Mouse (Mus musculus) thymus, adult 2 months (tissue): ENCODE data around the gene Gdi1. TPM values are rescaled to one million over a fixed set of nuclear protein-coding genes. Genes with fewer than 3 reads are reported as not detected.

ENCODE experiments used
- DNase-seq: peaks from one replicate; pipeline ENCODE4 v3.0.0; 2021
- H3K27ac ChIP-seq: fragments of 200-500 bp; 2 replicates; pipeline ENCODE4 v1.5.1; 2012; ENCODE audit warnings: low read length, control low read depth; ENCODE audit not compliant: control insufficient read depth, insufficient read depth
- H3K27me3 ChIP-seq: fragments of 200-500 bp; 2 replicates; pipeline ENCODE4 v1.6.1; 2012; ENCODE audit warnings: mild to moderate bottlenecking, low read length, moderate library complexity, mixed read lengths; ENCODE audit not compliant: control insufficient read depth, insufficient read depth
- H3K36me3 ChIP-seq: fragments of 200-500 bp; 2 replicates; pipeline ENCODE4 v1.6.1; 2012; ENCODE audit warnings: mild to moderate bottlenecking, low read length, moderate library complexity; ENCODE audit not compliant: control insufficient read depth, insufficient read depth
- H3K4me1 ChIP-seq: fragments of 200-500 bp; replicated peaks from 2 replicates; pipeline ENCODE4 v1.6.1; 2012; ENCODE audit warnings: low read length; ENCODE audit not compliant: control insufficient read depth, insufficient read depth
- H3K4me3 ChIP-seq: fragments of 200-500 bp; 2 replicates; pipeline ENCODE4 v1.5.1; 2012; ENCODE audit warnings: mild to moderate bottlenecking, low read length, control low read depth, moderate library complexity; ENCODE audit not compliant: control insufficient read depth, insufficient read depth
- CTCF ChIP-seq: fragments of 200-500 bp; IDR thresholded peaks from 2 replicates; pipeline ENCODE4 v1.5.1; 2012; ENCODE audit warnings: mild to moderate bottlenecking, control low read depth, low read length, moderate library complexity, borderline replicate concordance; ENCODE audit not compliant: control insufficient read depth, poor library complexity, insufficient read depth; ENCODE audit errors: extremely low read depth
- POLR2A ChIP-seq: fragments of 200-500 bp; IDR thresholded peaks from 2 replicates; pipeline ENCODE4 v1.6.1; 2012; ENCODE audit warnings: mild to moderate bottlenecking, low read length, control low read depth, moderate library complexity; ENCODE audit not compliant: control insufficient read depth, poor library complexity, insufficient read depth; ENCODE audit errors: extremely low read depth
- WGBS: fragments of 180-500 bp; shearing (Covaris S2); methylation state at CpG from one replicate; pipeline ENCODE4 v1.1.7; 2018; 5-methylcytosine and 5-hydroxymethylcytosine counted together
- polyA plus RNA-seq: library from polyadenylated mRNA; depleted of rRNA; stranded (reverse); fragments of >200 nt; gene quantifications from 2 replicates; pipeline ENCODE4 v1.2.3, GENCODE M21; 2012

Gene Gdi1
- polyA plus RNA-seq, 1 experiment: 445 TPM

- Histone ChIP-seq H3K36me3 (peaks cover 4% of the 10 kb centered on the region), H3K27ac (peak overlapping the region; percentile 38), H3K4me1 (peaks cover 3% of the 10 kb centered on the region; the same call in 1 of the 2 replicates), H3K27me3 (no peaks in the 10 kb centered on the region), H3K4me3 (no peak overlapping the region)
- no peak for DNase-seq
- WGBS: 37% methylated on average over 10 of the region's 10 CpGs
- TF ChIP-seq CTCF: no peak
- TF ChIP-seq POLR2A: no peak
Measured at GRCm38 (mm10) chrX:74273422-74274322, 31.1 kb upstream of the Gdi1 start.

GRCm38 (mm10) chrX:74277916-74278315 lies 26.9 kb upstream of the Gdi1 start:
- H3K4me1 ChIP-seq: peaks cover 5% of the 10 kb centered on the region
- no peaks in the 10 kb centered on the region for H3K27me3 ChIP-seq
- no peaks in the 10 kb centered on the region; the same call in 1 of the 2 replicates for H3K36me3 ChIP-seq
- 71% methylated on average over 8 of the region's 8 CpGs for WGBS
- TF ChIP-seq POLR2A (no peak), CTCF (no peak)
- DNase-seq: no peak
- H3K27ac ChIP-seq: no peak overlapping the region
- H3K4me3 ChIP-seq: no peak overlapping the region

GRCm38 (mm10) chrX:74281041-74281731 lies 23.6 kb upstream of the Gdi1 start:
- Histone ChIP-seq H3K4me3 (peak overlapping the region; percentile 97), H3K27ac (peak overlapping the region; percentile 93), H3K36me3 (no peaks in the 10 kb centered on the region), H3K27me3 (no peaks in the 10 kb centered on the region), H3K4me1 (peaks cover 10% of the 10 kb centered on the region)
- DNase-seq: no peak
- TF ChIP-seq CTCF (no peak), POLR2A (no peak)
- 0% methylated on average over 14 of the region's 14 CpGs for WGBS

- TF ChIP-seq POLR2A (no peak), CTCF (no peak)
- peak; percentile 43 for DNase-seq
- Histone ChIP-seq H3K27ac (peak within 1 kb of the TSS; percentile 93), H3K36me3 (no peaks in the 10 kb centered on the region), H3K4me3 (peak within 1 kb of the TSS; percentile 97), H3K27me3 (no peaks in the 10 kb centered on the region), H3K4me1 (peaks cover 10% of the 10 kb centered on the region)
- 1% methylated on average over 16 of the region's 16 CpGs for WGBS
Measured at GRCm38 (mm10) chrX:74281732-74282394, 22.9 kb upstream of the Gdi1 start, which contains the start of the genes Taz and Dnase1l1. Gene Taz (plus strand): TSS chrX:74281912. Gene Dnase1l1 (minus strand): TSS chrX:74282337.

GRCm38 (mm10) chrX:74282395-74283091 lies 22.3 kb upstream of the Gdi1 start:
- no peaks in the 10 kb centered on the region for H3K36me3 ChIP-seq
- WGBS: 0% methylated on average over 39 of the region's 39 CpGs
- TF ChIP-seq CTCF (no peak), POLR2A (peak; percentile 69; the same call in 1 of the 2 replicates)
- peak overlapping the region; percentile 93 for H3K27ac ChIP-seq
- no peaks in the 10 kb centered on the region for H3K27me3 ChIP-seq
- peak overlapping the region; percentile 97 for H3K4me3 ChIP-seq
- peaks cover 10% of the 10 kb centered on the region for H3K4me1 ChIP-seq
- peak; percentile 86 for DNase-seq
